In the genomic region with DNA sequence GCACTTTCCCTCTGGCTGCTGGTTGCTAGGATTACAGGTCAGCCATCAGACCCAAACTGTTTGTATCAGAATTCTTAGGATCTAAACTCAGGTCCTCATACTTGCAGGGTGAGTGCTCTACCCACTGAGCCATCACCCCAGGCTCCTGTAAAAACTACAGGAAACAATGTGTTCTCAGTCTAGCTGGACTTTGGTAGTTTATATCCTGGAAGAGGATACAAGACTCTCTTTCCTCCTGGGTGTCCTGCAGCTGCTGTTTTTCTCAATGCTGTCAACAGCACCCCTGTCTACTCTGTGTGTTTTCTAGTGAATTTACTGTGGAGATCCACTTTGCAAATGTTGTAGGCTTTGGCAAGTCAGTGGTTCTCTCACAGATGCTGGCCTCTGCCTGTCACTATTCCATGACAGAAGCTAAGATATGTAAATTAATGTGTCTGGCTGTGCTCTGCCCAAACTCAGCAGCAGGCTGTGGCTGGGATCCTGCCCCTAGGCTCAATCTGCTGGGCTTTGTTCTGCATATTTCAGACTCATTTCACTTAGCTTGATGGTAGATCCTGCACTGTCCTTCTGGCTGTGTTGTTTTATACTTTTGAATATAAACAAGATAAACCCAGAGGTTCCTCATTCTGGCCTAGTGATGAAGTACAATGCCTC, we compare ENCODE assay signal across 18 mouse cellular contexts. TPM values are rescaled to one million over a fixed set of nuclear protein-coding genes. Genes with fewer than 3 reads are reported as not detected.
DNase-seq lines count a peak whose midpoint lies in the region; ATAC-seq and TF ChIP-seq lines count a peak whose summit lies in the region.
"Had no signal": no experiment of that assay in that cellular context is flagged by ENCODE, and none has a peak within 500 bp of the region (broad histone marks: within the 10 kb centered on the region; RNA-seq: fewer than 3 reads in every experiment).

No protein-coding gene starts in this region.

- no peaks in the 10 kb centered on the region for H3K79me2 ChIP-seq in heart, adult 2 months (replicated peaks; ENCODE audit: control insufficient read depth, insufficient read depth, low read length)

- H3K36me3 ChIP-seq in heart, adult 2 months (ENCODE audit: control insufficient read depth, insufficient read depth, low read length): no peaks in the 10 kb centered on the region
- H3K36me3 ChIP-seq in hindbrain, embryonic 14.5 days (replicated peaks; ENCODE audit: control insufficient read depth, insufficient read depth): no peaks in the 10 kb centered on the region
- H3K36me3 ChIP-seq in hindbrain, embryonic 16.5 days (ENCODE audit: control insufficient read depth, insufficient read depth, low read length): no peaks in the 10 kb centered on the region
- H3K36me3 ChIP-seq: liver, embryonic 12.5 days had no signal

- intact Hi-C loops in heart, adult 2 months (cut with DNase I): no loop called here

- no peaks in the 10 kb centered on the region for H3K9me3 ChIP-seq in hindbrain, embryonic 14.5 days (ENCODE audit: control insufficient read depth, low read length)
- no peaks in the 10 kb centered on the region for H3K9me3 ChIP-seq in hindbrain, embryonic 16.5 days (ENCODE audit: control insufficient read depth, low read length)
- H3K9me3 ChIP-seq: liver, embryonic 12.5 days had no signal

- H3K27ac ChIP-seq in heart, adult 2 months: no peak overlapping the region
- no peak overlapping the region for H3K27ac ChIP-seq in hindbrain, embryonic 14.5 days
- no peak overlapping the region for H3K27ac ChIP-seq in hindbrain, embryonic 16.5 days (ENCODE audit: low read depth, low read length)
- H3K27ac ChIP-seq: liver, embryonic 12.5 days had no signal

- H3K9ac ChIP-seq in heart, adult 2 months (ENCODE audit: low read depth, low read length): no peak overlapping the region
- H3K9ac ChIP-seq in hindbrain, embryonic 14.5 days: no peak overlapping the region
- no peak overlapping the region for H3K9ac ChIP-seq in hindbrain, embryonic 16.5 days (ENCODE audit: low read depth, low read length)
- H3K9ac ChIP-seq: liver, embryonic 12.5 days had no signal

- H3K27me3 ChIP-seq in heart, adult 2 months (ENCODE audit: control insufficient read depth, insufficient read depth, low read length): no peaks in the 10 kb centered on the region
- no peaks in the 10 kb centered on the region for H3K27me3 ChIP-seq in hindbrain, embryonic 14.5 days (ENCODE audit: control insufficient read depth, insufficient read depth, low read length)
- H3K27me3 ChIP-seq in hindbrain, embryonic 16.5 days (replicated peaks; ENCODE audit: control insufficient read depth, insufficient read depth, low read length): no peaks in the 10 kb centered on the region
- H3K27me3 ChIP-seq: liver, embryonic 12.5 days had no signal

- no peak for TF ChIP-seq POLR2A in heart, adult 2 months (IDR thresholded peaks at IDR 0.05; ENCODE audit: insufficient read depth, low read depth, low read length)

- H3K4me3 ChIP-seq in heart, adult 2 months: no peak overlapping the region
- no peak overlapping the region for H3K4me3 ChIP-seq in hindbrain, embryonic 14.5 days (replicated peaks; ENCODE audit: low read length)
- H3K4me3 ChIP-seq in hindbrain, embryonic 16.5 days (ENCODE audit: low read length): no peak overlapping the region
- H3K4me3 ChIP-seq: liver, embryonic 12.5 days had no signal

- TF ChIP-seq CTCF in heart, adult 2 months (IDR thresholded peaks at IDR 0.05): no peak

- H3K4me2 ChIP-seq in hindbrain, embryonic 14.5 days (replicated peaks): no peak overlapping the region
- H3K4me2 ChIP-seq in hindbrain, embryonic 16.5 days (ENCODE audit: low read length): no peak overlapping the region
- H3K4me2 ChIP-seq: liver, embryonic 12.5 days had no signal

- no peak for TF ChIP-seq EP300 in heart, adult 2 months (IDR thresholded peaks at IDR 0.05; ENCODE audit: insufficient read depth, low read depth, low read length)

- no peaks in the 10 kb centered on the region for H3K4me1 ChIP-seq in heart, adult 2 months (ENCODE audit: control insufficient read depth, insufficient read depth, low read length)
- no peaks in the 10 kb centered on the region for H3K4me1 ChIP-seq in hindbrain, embryonic 14.5 days (replicated peaks; ENCODE audit: control insufficient read depth, insufficient read depth, low read length)
- no peaks in the 10 kb centered on the region for H3K4me1 ChIP-seq in hindbrain, embryonic 16.5 days (ENCODE audit: control insufficient read depth, insufficient read depth, low read depth, low read length)
- H3K4me1 ChIP-seq: liver, embryonic 12.5 days had no signal

- 0 out of 2 replicates have a peak, but pooled peaks have one; percentile 2 for ATAC-seq in hindbrain, embryonic 14.5 days (ENCODE audit: low FRiP score)
- no peak for ATAC-seq in hindbrain, embryonic 16.5 days
- ATAC-seq: liver, embryonic 12.5 days had no signal

- peak; percentile 87 for DNase-seq in heart, adult 11 months
- no peak for DNase-seq in heart, adult 2 months
- no peak for DNase-seq in hindbrain, embryonic 14.5 days (ENCODE audit: low spot score)
- DNase-seq in ZHBTc4 (ENCODE audit: low read depth, low spot score): peak; percentile 13
- peak; percentile 6 for DNase-seq in heart, postnatal 4 days
- no peak for DNase-seq in spleen, postnatal 4 days (ENCODE audit: low spot score in 2 of 2)
- DNase-seq in lung, postnatal 4 days: no peak
- DNase-seq: adrenal gland, postnatal 36 days; B cell, adult 2 months; cerebellum, adult 18-20 months; cerebellum, postnatal 25 days; embryo, embryonic 11 days; gastrocnemius, postnatal 25 days; lung, adult 2 months; lung, postnatal 36 days; retina, postnatal 1 day had no signal

RNA-seq across cellular contexts. Expression of a gene that starts 27.3 kb away (rescaled TPM):
- not detected for total RNA-seq in heart, adult 2 months (2021)
- polyA plus RNA-seq in heart, adult 2 months (2012; rRNA removed): 0.03 TPM in 1 of 2 replicates, not detected in the other
- 24.3 and 27.8 TPM in 2 replicates for polyA plus RNA-seq in hindbrain, embryonic 14.5 days (2014; fragmentation: Nextera tagmentation; extraction: Ambion mirVana)
- polyA plus RNA-seq in hindbrain, embryonic 16.5 days (2015; fragmentation: Nextera tagmentation; extraction: Ambion mirVana): 30.8 and 34.3 TPM in 2 replicates
- not detected for total RNA-seq in heart, postnatal 4 days (2021)
- total RNA-seq: gastrocnemius, postnatal 25 days had no signal

Comparison
In these comparisons a context has a peak if more than half of its experiments do, and no peak if none do; other contexts are left out.
1. DNase-seq: peak in heart, adult 11 months (single experiment), ZHBTc4 (single experiment) and heart, postnatal 4 days (single experiment); none in heart, adult 2 months (0 of 2), hindbrain, embryonic 14.5 days (single experiment), spleen, postnatal 4 days (0 of 2) and lung, postnatal 4 days (0 of 2).
2. RNA of a gene that starts 27.3 kb away (polyA plus RNA-seq): 30.8 to 34.3 TPM in hindbrain, embryonic 16.5 days and 24.3 to 27.8 TPM in hindbrain, embryonic 14.5 days; 0.03 TPM in heart, adult 2 months; every median in the first group is over 10 times any median in the second.